Comparison of ENCODE assay signal across 8 mouse cellular contexts in the genomic region with DNA sequence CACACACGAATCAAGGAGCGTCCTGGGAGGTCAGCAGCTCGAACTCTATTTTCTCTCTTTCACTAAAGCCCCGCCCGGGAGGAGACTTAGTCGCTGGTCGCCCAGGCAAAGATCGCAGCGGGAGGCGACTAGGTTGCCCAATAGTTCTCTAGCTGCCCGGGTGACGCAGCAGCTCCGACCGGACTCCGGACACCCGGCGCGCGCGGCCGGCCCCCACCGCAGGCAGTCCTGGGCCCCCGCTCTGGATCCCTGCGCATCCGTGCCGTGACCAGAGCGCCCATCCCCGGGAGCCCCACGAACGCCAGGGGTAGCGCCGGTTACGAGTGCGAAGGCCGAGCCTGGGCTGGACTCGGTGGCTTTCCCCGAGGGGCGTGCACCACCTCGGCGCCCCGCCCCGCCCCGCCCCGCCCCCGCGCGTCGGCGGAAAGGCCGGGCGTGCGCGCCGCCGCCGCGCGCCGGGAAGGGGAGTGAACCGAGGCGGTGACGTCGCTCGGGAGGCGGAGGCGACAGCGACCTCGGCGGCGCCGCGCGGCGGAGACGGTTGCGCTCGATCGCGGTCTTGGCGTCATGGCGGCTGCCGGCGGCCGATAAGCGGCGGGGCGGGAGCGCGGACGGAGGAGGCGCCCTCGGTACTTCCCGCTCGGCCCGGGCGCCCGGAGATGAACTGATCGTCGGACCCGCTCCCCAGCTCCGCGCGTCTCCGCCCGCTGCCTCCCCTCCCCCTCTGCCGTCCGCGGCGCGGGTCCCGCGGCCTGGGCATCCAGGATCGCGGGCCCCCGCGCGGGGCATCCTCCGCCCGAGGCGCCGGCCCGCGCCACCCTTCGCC. TPM values are rescaled to one million over a fixed set of nuclear protein-coding genes. Genes with fewer than 3 reads are reported as not detected.
DNase-seq lines count a peak whose midpoint lies in the region; ATAC-seq lines count a peak whose summit lies in the region.

A gene (plus strand): TSS at position 493 of the 826 bp plus-strand sequence.

- intact Hi-C loops in left cerebral cortex, postnatal 10 days (cut with DNase I) = loop anchor here (5.0 kb wide), 1 partner anchor 77 kb away; no protein-coding TSS in a partner anchor

- peak; percentile 61 for ATAC-seq in inflammation-experienced regulatory T-cells, adult 6 months
- ATAC-seq in megakaryocyte-erythroid progenitor cell, adult 5-6 weeks (replicated peaks; ENCODE audit: low FRiP score, low TSS enrichment, poor library complexity, severe bottlenecking) = peak; percentile 73

- DNase-seq in adipocyte (ENCODE audit: low spot score) = peak; percentile 92
- peak; percentile 93 for DNase-seq in embryo, embryonic 10 days (ENCODE audit: low spot score)
- peak; percentile 91 for DNase-seq in gastrocnemius, postnatal 10 days
- peak; percentile 74 to 94 for DNase-seq in left cerebral cortex, postnatal 10 days (ENCODE audit: extremely low spot score in 1 of 2, low spot score in 2 of 2)
- DNase-seq in right cerebral cortex, postnatal 25 days = peak; percentile 87
- peak; percentile 83 to 88 for DNase-seq in urinary bladder, postnatal 4 days (ENCODE audit: low spot score in 2 of 2)

RNA-seq across cellular contexts. Expression of the gene that starts here (rescaled TPM):
- 10 to 100 TPM; 16.2 to 21.9 TPM for total RNA-seq in gastrocnemius, postnatal 10 days (2021)
- 10 to 100 TPM; 16.7 to 19.2 (median 18.8) TPM for polyA plus RNA-seq in inflammation-experienced regulatory T-cells, adult 6 months (2017; shearing (Covaris generic))
- total RNA-seq in left cerebral cortex, postnatal 10 days (2021) = 10 to 100 TPM; 18.8 to 23.3 TPM
- total RNA-seq in megakaryocyte-erythroid progenitor cell, adult 5-6 weeks (2014; fragmentation: Nextera tagmentation) = 44.4 and 52.7 TPM in 2 replicates
- total RNA-seq in megakaryocyte-erythroid progenitor cell, adult 5-6 weeks (2017) = 73.9 and 85.8 TPM in 2 replicates

Comparison
In these comparisons a context has a peak if more than half of its experiments do, and no peak if none do; other contexts are left out.
1. Peak in every context shown above with its lines: DNase-seq and ATAC-seq.